In the genomic region with DNA sequence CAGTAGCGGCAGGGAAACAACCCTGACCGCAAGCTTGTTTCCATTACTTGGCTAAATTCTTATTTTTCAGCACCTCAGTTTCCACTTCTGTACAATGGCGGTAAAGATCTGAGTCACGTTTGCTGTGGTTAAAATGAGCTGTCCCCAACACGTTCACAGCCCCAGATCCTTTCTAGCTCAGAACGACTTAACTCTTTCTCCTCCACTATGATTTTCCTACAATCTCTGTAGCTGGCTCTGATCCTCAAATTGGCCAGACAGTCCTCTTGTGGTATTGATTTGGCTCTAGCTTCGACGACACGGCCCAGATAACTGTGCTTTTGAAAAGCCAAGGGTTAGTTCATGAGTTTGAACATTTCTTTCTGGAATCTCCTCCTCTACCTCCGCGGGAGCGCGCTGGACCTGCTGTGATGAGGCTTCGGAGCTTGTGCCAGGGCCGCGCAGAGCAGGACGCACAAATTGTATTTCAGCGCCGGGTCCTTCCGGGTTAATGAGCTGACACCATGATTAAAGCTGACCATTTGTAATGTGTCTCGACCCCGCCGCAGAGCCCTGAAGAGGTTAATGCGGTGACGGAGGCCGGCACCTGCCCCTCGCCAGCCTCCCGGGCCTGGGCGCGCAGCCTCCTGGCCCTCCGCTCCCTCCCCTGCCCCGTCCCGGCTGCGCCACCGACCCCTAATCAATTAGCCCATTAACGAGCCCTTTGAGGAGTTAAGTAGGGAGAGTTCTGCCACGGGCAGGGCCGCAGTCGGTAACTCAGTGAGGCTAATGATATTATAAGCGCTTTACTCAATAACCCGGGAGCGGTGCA, we compare ENCODE assay signal across 23 mouse cellular contexts. TPM values are rescaled to one million over a fixed set of nuclear protein-coding genes. Genes with fewer than 3 reads are reported as not detected.
DNase-seq lines count a peak whose midpoint lies in the region; ATAC-seq and TF ChIP-seq lines count a peak whose summit lies in the region.
"Had no signal": no experiment of that assay in that cellular context is flagged by ENCODE, and none has a peak within 500 bp of the region (broad histone marks: within the 10 kb centered on the region; RNA-seq: fewer than 3 reads in every experiment).

No protein-coding gene starts in this region.

- no peaks in the 10 kb centered on the region for H3K9me3 ChIP-seq in forebrain, embryonic 10.5 days
- no peaks in the 10 kb centered on the region for H3K9me3 ChIP-seq in forebrain, embryonic 13.5 days (replicated peaks)
- no peaks in the 10 kb centered on the region for H3K9me3 ChIP-seq in midbrain, embryonic 10.5 days (replicated peaks)
- H3K9me3 ChIP-seq in midbrain, postnatal 0 days (ENCODE audit: low read length) = no peaks in the 10 kb centered on the region
- no peaks in the 10 kb centered on the region for H3K9me3 ChIP-seq in neural tube, embryonic 11.5 days (ENCODE audit: control insufficient read depth, low read length)
- H3K9me3 ChIP-seq: embryonic facial prominence, embryonic 15.5 days had no signal

- H3K4me2 ChIP-seq in forebrain, embryonic 13.5 days = no peak overlapping the region
- H3K4me2 ChIP-seq in midbrain, postnatal 0 days (ENCODE audit: low read depth, low read length, poor library complexity, severe bottlenecking) = no peak overlapping the region
- H3K4me2 ChIP-seq in neural tube, embryonic 11.5 days (ENCODE audit: low read depth) = no peak overlapping the region
- H3K4me2 ChIP-seq: embryonic facial prominence, embryonic 15.5 days had no signal

- whole genome bisulfite sequencing in forebrain, embryonic 10.5 days = under 1% methylated on average over 42 of the region's 42 CpGs
- WGBS in forebrain, embryonic 13.5 days = under 1% methylated on average over 42 of the region's 42 CpGs
- under 1% methylated on average over 42 of the region's 42 CpGs for WGBS in midbrain, embryonic 10.5 days
- under 1% methylated on average over 42 of the region's 42 CpGs for WGBS in midbrain, postnatal 0 days
- WGBS in neural tube, embryonic 11.5 days = under 1% methylated on average over 42 of the region's 42 CpGs

- H3K9ac ChIP-seq in forebrain, embryonic 13.5 days = no peak overlapping the region
- H3K9ac ChIP-seq in midbrain, postnatal 0 days (replicated peaks; ENCODE audit: low read length, poor library complexity, severe bottlenecking) = no peak overlapping the region
- no peak overlapping the region for H3K9ac ChIP-seq in neural tube, embryonic 11.5 days (ENCODE audit: low read length)
- H3K9ac ChIP-seq: embryonic facial prominence, embryonic 15.5 days had no signal

- H3K27ac ChIP-seq in forebrain, embryonic 10.5 days = no peak overlapping the region
- H3K27ac ChIP-seq in forebrain, embryonic 13.5 days = no peak overlapping the region
- no peak overlapping the region for H3K27ac ChIP-seq in midbrain, embryonic 10.5 days (replicated peaks)
- H3K27ac ChIP-seq in midbrain, postnatal 0 days (ENCODE audit: low read depth, low read length) = no peak overlapping the region
- H3K27ac ChIP-seq in neural tube, embryonic 11.5 days (ENCODE audit: low read depth, low read length) = no peak overlapping the region
- H3K27ac ChIP-seq: embryonic facial prominence, embryonic 15.5 days; kidney, postnatal 0 days had no signal

- no peak for ATAC-seq in forebrain, embryonic 13.5 days
- ATAC-seq in midbrain, postnatal 0 days (ENCODE audit: low FRiP score) = no peak
- ATAC-seq in neural tube, embryonic 11.5 days (ENCODE audit: insufficient read depth, low FRiP score, low TSS enrichment) = no peak
- ATAC-seq: forebrain, embryonic 14.5 days had no signal

- DNase-seq in forebrain, embryonic 10.5 days (ENCODE audit: extremely low spot score, low spot score) = peak; percentile 60
- peak; percentile 67 for DNase-seq in midbrain, embryonic 10.5 days (ENCODE audit: low spot score)
- DNase-seq in midbrain, postnatal 0 days (ENCODE audit: low spot score) = no peak
- peak; percentile 35 for DNase-seq in ZHBTc4 (ENCODE audit: low read depth, low spot score)
- DNase-seq in neural tube, embryonic 11.5 days (ENCODE audit: low spot score) = peak; percentile 69
- no peak for DNase-seq in urinary bladder, adult 18-20 months (ENCODE audit: low spot score in 2 of 2)
- DNase-seq in layer of hippocampus, postnatal 36 days = no peak
- DNase-seq: adrenal gland, postnatal 36 days; heart, adult 11 months; lung, adult 2 months; lung, postnatal 4 days; right cerebral cortex, postnatal 14 days had no signal

- peaks cover 100% of the 10 kb centered on the region for H3K27me3 ChIP-seq in forebrain, embryonic 10.5 days (ENCODE audit: poor library complexity, severe bottlenecking)
- peaks cover 100% of the 10 kb centered on the region for H3K27me3 ChIP-seq in forebrain, embryonic 13.5 days
- H3K27me3 ChIP-seq in midbrain, embryonic 10.5 days (ENCODE audit: low read depth, poor library complexity, severe bottlenecking) = peaks cover 100% of the 10 kb centered on the region
- H3K27me3 ChIP-seq in midbrain, postnatal 0 days (ENCODE audit: insufficient read depth, low read length) = peaks cover 87% of the 10 kb centered on the region
- H3K27me3 ChIP-seq in neural tube, embryonic 11.5 days (ENCODE audit: control insufficient read depth, insufficient read depth, low read length) = peaks cover 99% of the 10 kb centered on the region

- no peaks in the 10 kb centered on the region for H3K36me3 ChIP-seq in forebrain, embryonic 10.5 days (replicated peaks)
- no peaks in the 10 kb centered on the region for H3K36me3 ChIP-seq in forebrain, embryonic 13.5 days (ENCODE audit: poor library complexity, severe bottlenecking)
- no peaks in the 10 kb centered on the region for H3K36me3 ChIP-seq in midbrain, embryonic 10.5 days
- H3K36me3 ChIP-seq in midbrain, postnatal 0 days (ENCODE audit: insufficient read depth, low read length) = no peaks in the 10 kb centered on the region
- H3K36me3 ChIP-seq in neural tube, embryonic 11.5 days (ENCODE audit: control insufficient read depth, insufficient read depth, low read length) = no peaks in the 10 kb centered on the region
- H3K36me3 ChIP-seq: embryonic facial prominence, embryonic 15.5 days had no signal

- TF ChIP-seq CTCF in midbrain, postnatal 0 days (IDR thresholded peaks at IDR 0.05) = no peak

- peaks cover 46% of the 10 kb centered on the region for H3K4me1 ChIP-seq in forebrain, embryonic 10.5 days
- H3K4me1 ChIP-seq in forebrain, embryonic 13.5 days = peaks cover 29% of the 10 kb centered on the region
- H3K4me1 ChIP-seq in midbrain, embryonic 10.5 days = peaks cover 46% of the 10 kb centered on the region
- no peaks in the 10 kb centered on the region for H3K4me1 ChIP-seq in midbrain, postnatal 0 days (ENCODE audit: insufficient read depth, low read length)
- peaks cover 11% of the 10 kb centered on the region for H3K4me1 ChIP-seq in neural tube, embryonic 11.5 days (ENCODE audit: control insufficient read depth, insufficient read depth, low read length)

- H3K4me3 ChIP-seq in forebrain, embryonic 10.5 days = peak overlapping the region; percentile 29
- no peak overlapping the region for H3K4me3 ChIP-seq in forebrain, embryonic 13.5 days
- H3K4me3 ChIP-seq in midbrain, embryonic 10.5 days = 0 out of 2 replicates have a peak overlapping the region, but pooled peaks have one; percentile 14
- H3K4me3 ChIP-seq in midbrain, postnatal 0 days (ENCODE audit: low read depth, low read length) = no peak overlapping the region
- H3K4me3 ChIP-seq in neural tube, embryonic 11.5 days (ENCODE audit: low read depth, low read length) = no peak overlapping the region
- H3K4me3 ChIP-seq: embryonic facial prominence, embryonic 15.5 days had no signal

RNA-seq across cellular contexts. Expression of gene Hmx2, which starts 3.6 kb away (rescaled TPM):
- polyA plus RNA-seq in forebrain, embryonic 10.5 days (2016; fragmentation: Nextera tagmentation; extraction: Ambion mirVana) = 0.12 TPM in 1 of 2 replicates, not detected in the other
- polyA plus RNA-seq in forebrain, embryonic 13.5 days (2015; fragmentation: Nextera tagmentation; extraction: Ambion mirVana) = 0.44 and 0.99 TPM in 2 replicates
- polyA plus RNA-seq in midbrain, embryonic 10.5 days (2016; fragmentation: Nextera tagmentation; extraction: Ambion mirVana) = 0.07 TPM in 2 replicates
- total RNA-seq in midbrain, postnatal 0 days (2014; rRNA removed) = 0.71 and 1.3 TPM in 2 replicates
- polyA plus RNA-seq in midbrain, postnatal 0 days (2015; fragmentation: Nextera tagmentation; extraction: Ambion mirVana) = 0.66 and 1.0 TPM in 2 replicates
- polyA plus RNA-seq in neural tube, embryonic 11.5 days (2014; fragmentation: Nextera tagmentation; extraction: Ambion mirVana) = 1.7 and 2.9 TPM in 2 replicates
- not detected for total RNA-seq in layer of hippocampus, postnatal 36 days (2021)
- total RNA-seq: adrenal gland, postnatal 36 days; gastrocnemius, adult 18-20 months; hematopoietic stem cell, adult 5-6 weeks; layer of hippocampus, adult 8-10 months; left cerebral cortex, postnatal 10 days; liver, adult 2 months had no signal
- polyA plus RNA-seq: liver, adult 2 months; lung, adult 2 months; urinary bladder, adult 2 months had no signal

RNA-seq across cellular contexts. Expression of gene Bub3, which starts 7.9 kb away (rescaled TPM):
- 314 and 328 TPM in 2 replicates for polyA plus RNA-seq in forebrain, embryonic 10.5 days (2016; fragmentation: Nextera tagmentation; extraction: Ambion mirVana)
- polyA plus RNA-seq in forebrain, embryonic 13.5 days (2015; fragmentation: Nextera tagmentation; extraction: Ambion mirVana) = 240 and 247 TPM in 2 replicates
- 323 and 340 TPM in 2 replicates for polyA plus RNA-seq in midbrain, embryonic 10.5 days (2016; fragmentation: Nextera tagmentation; extraction: Ambion mirVana)
- 101 and 106 TPM in 2 replicates for total RNA-seq in midbrain, postnatal 0 days (2014; rRNA removed)
- polyA plus RNA-seq in midbrain, postnatal 0 days (2015; fragmentation: Nextera tagmentation; extraction: Ambion mirVana) = 120 and 125 TPM in 2 replicates
- polyA plus RNA-seq in neural tube, embryonic 11.5 days (2014; fragmentation: Nextera tagmentation; extraction: Ambion mirVana) = 257 TPM in 2 replicates
- 10 to 100 TPM; 57.4 to 61.9 TPM for total RNA-seq in layer of hippocampus, postnatal 36 days (2021)

RNA-seq across cellular contexts. Expression of gene Hmx3, which starts 9.5 kb away (rescaled TPM):
- polyA plus RNA-seq in forebrain, embryonic 10.5 days (2016; fragmentation: Nextera tagmentation; extraction: Ambion mirVana) = not detected in 2 replicates
- 0.31 and 0.56 TPM in 2 replicates for polyA plus RNA-seq in forebrain, embryonic 13.5 days (2015; fragmentation: Nextera tagmentation; extraction: Ambion mirVana)
- not detected in 2 replicates for polyA plus RNA-seq in midbrain, embryonic 10.5 days (2016; fragmentation: Nextera tagmentation; extraction: Ambion mirVana)
- 0.80 and 0.88 TPM in 2 replicates for total RNA-seq in midbrain, postnatal 0 days (2014; rRNA removed)
- 0.86 and 1.2 TPM in 2 replicates for polyA plus RNA-seq in midbrain, postnatal 0 days (2015; fragmentation: Nextera tagmentation; extraction: Ambion mirVana)
- polyA plus RNA-seq in neural tube, embryonic 11.5 days (2014; fragmentation: Nextera tagmentation; extraction: Ambion mirVana) = 0.92 and 1.4 TPM in 2 replicates
- not detected for total RNA-seq in layer of hippocampus, postnatal 36 days (2021)
- total RNA-seq: adrenal gland, postnatal 36 days; G1E; gastrocnemius, adult 18-20 months; hematopoietic stem cell, adult 5-6 weeks; layer of hippocampus, adult 8-10 months; left cerebral cortex, postnatal 10 days; liver, adult 2 months had no signal
- polyA plus RNA-seq: embryonic facial prominence, embryonic 15.5 days; G1E; liver, adult 2 months; lung, adult 2 months; urinary bladder, adult 2 months had no signal

Comparison
In these comparisons a context has a peak if more than half of its experiments do, and no peak if none do; other contexts are left out.
1. DNase-seq: peak in forebrain, embryonic 10.5 days (single experiment), midbrain, embryonic 10.5 days (single experiment), ZHBTc4 (single experiment) and neural tube, embryonic 11.5 days (single experiment); none in midbrain, postnatal 0 days (single experiment), urinary bladder, adult 18-20 months (0 of 2) and layer of hippocampus, postnatal 36 days (0 of 2).
2. H3K4me3 ChIP-seq: peak in forebrain, embryonic 10.5 days (single experiment) and midbrain, embryonic 10.5 days (single experiment); none in forebrain, embryonic 13.5 days (single experiment), midbrain, postnatal 0 days (single experiment) and neural tube, embryonic 11.5 days (single experiment).